Mouse (Mus musculus) hindbrain, embryonic 15.5 days (tissue): ENCODE measurements around the gene N4bp3. TPM values are rescaled to one million over a fixed set of nuclear protein-coding genes. Genes with fewer than 3 reads are reported as not detected.
"Not testable (repeated sequence)": the region's sequence is repeated elsewhere in the genome, so short reads cannot be mapped to it uniquely, and the experiment has no call there.

Source experiments
- ATAC-seq: fragments of 200-750 bp; cut with Nextera tagmentation; 2 replicates; pipeline ENCODE4 v1.8.0; 2017; ENCODE audit warnings: low read depth, moderate number of reproducible peaks, moderate TSS enrichment; ENCODE audit not compliant: low FRiP score
- H3K27ac ChIP-seq: fragments of 300-500 bp; sonication (generic); replicated peaks from 2 replicates; pipeline ENCODE4 v1.5.1; 2015; ENCODE audit warnings: mild to moderate bottlenecking, inconsistent platforms
- H3K27me3 ChIP-seq: fragments of 300-500 bp; sonication (generic); 2 replicates; pipeline ENCODE4 v1.6.1; 2015; ENCODE audit warnings: control low read depth, inconsistent platforms
- H3K36me3 ChIP-seq: fragments of 300-500 bp; sonication (generic); 2 replicates; pipeline ENCODE4 v1.6.1; 2015; ENCODE audit warnings: control low read depth, inconsistent platforms
- H3K4me1 ChIP-seq: fragments of 300-500 bp; sonication (generic); replicated peaks from 2 replicates; pipeline ENCODE4 v1.6.1; 2015; ENCODE audit warnings: control low read depth, inconsistent platforms
- H3K4me2 ChIP-seq: fragments of 300-500 bp; sonication (generic); 2 replicates; pipeline ENCODE4 v1.6.1; 2015; ENCODE audit warnings: moderate library complexity, mild to moderate bottlenecking, inconsistent platforms
- H3K4me3 ChIP-seq: fragments of 300-500 bp; sonication (generic); 2 replicates; pipeline ENCODE4 v1.5.1; 2015; ENCODE audit warnings: mild to moderate bottlenecking, inconsistent platforms
- H3K9ac ChIP-seq: fragments of 300-500 bp; sonication (generic); 2 replicates; pipeline ENCODE4 v1.6.1; 2015; ENCODE audit warnings: inconsistent platforms
- H3K9me3 ChIP-seq: fragments of 300-500 bp; sonication (generic); 2 replicates; pipeline ENCODE4 v1.6.1; 2016; ENCODE audit warnings: control low read depth, inconsistent platforms
- WGBS: fragments of 180-500 bp; shearing (Covaris S2); methylation state at CpG from one replicate; pipeline ENCODE4 v1.1.7; 2015; 5-methylcytosine and 5-hydroxymethylcytosine counted together
- polyA plus RNA-seq: library from polyadenylated mRNA; unstranded; fragments of >200 nt; fragmentation: Nextera tagmentation; extraction: Ambion mirVana; gene quantifications from 2 replicates; pipeline ENCODE4 v1.2.1, GENCODE M21; 2015

Gene N4bp3
- 25.8 and 29.8 TPM in 2 replicates for polyA plus RNA-seq

- peaks cover 24% of the 10 kb centered on the region for H3K4me1 ChIP-seq
- H3K27me3 ChIP-seq: peaks cover 7% of the 10 kb centered on the region; the same call in 1 of the 2 replicates
- under 1% methylated on average over 63 of the region's 70 CpGs for WGBS
Measured at GRCm38 (mm10) chr11:51650691-51651515, at the start of gene N4bp3, which contains the start of gene D930048N14Rik. TSS of gene N4bp3 (minus strand) at chr11:51650842. TSS of gene D930048N14Rik (plus strand) at chr11:51650954.

GRCm38 (mm10) chr11:51694984-51695383 is 44.3 kb upstream of the N4bp3 start:
- ATAC-seq: no peak
- H3K4me3 ChIP-seq: no peak overlapping the region
- no peak overlapping the region for H3K4me2 ChIP-seq
- peaks cover 50% of the 10 kb centered on the region for H3K36me3 ChIP-seq
- peaks cover under 1% of the 10 kb centered on the region; the same call in 1 of the 2 replicates for H3K4me1 ChIP-seq
- H3K9ac ChIP-seq: no peak overlapping the region
- H3K27me3 ChIP-seq: no peaks in the 10 kb centered on the region
- H3K9me3 ChIP-seq: no peaks in the 10 kb centered on the region
- no peak overlapping the region for H3K27ac ChIP-seq
- 94% methylated on average over 3 of the region's 3 CpGs for WGBS

More at GRCm38 (mm10) chr11:51650691-51651515, at the start of gene N4bp3, which contains the start of gene D930048N14Rik:
- Histone ChIP-seq H3K36me3 (no peaks in the 10 kb centered on the region), H3K9me3 (no peaks in the 10 kb centered on the region), H3K4me3 (peak within 1 kb of the TSS; percentile 66), H3K9ac (peak within 1 kb of the TSS; percentile 72), H3K4me2 (peak within 1 kb of the TSS; percentile 97), H3K27ac (peak within 1 kb of the TSS; percentile 6)
- ATAC-seq: peak; percentile 76

GRCm38 (mm10) chr11:51690597-51690996 is 40.0 kb upstream of the N4bp3 start:
- not testable (repeated sequence) for H3K4me2 ChIP-seq, H3K27me3 ChIP-seq, H3K27ac ChIP-seq, ATAC-seq, H3K9me3 ChIP-seq, H3K9ac ChIP-seq, H3K4me3 ChIP-seq
- Histone ChIP-seq H3K36me3 (peaks cover 12% of the 10 kb centered on the region), H3K4me1 (peaks cover 22% of the 10 kb centered on the region)
- WGBS: 65% methylated on average over 3 of the region's 3 CpGs

- Histone ChIP-seq H3K9me3 (no peaks in the 10 kb centered on the region), H3K4me3 (peak overlapping the region; percentile 77), H3K27ac (peak overlapping the region; percentile 100), H3K4me2 (peak overlapping the region; percentile 87), H3K27me3 (no peaks in the 10 kb centered on the region), H3K36me3 (peaks cover 11% of the 10 kb centered on the region), H3K9ac (peak overlapping the region; percentile 73), H3K4me1 (peaks cover 22% of the 10 kb centered on the region)
- no peak for ATAC-seq
- 21% methylated on average over 6 of the region's 6 CpGs for WGBS
Measured at GRCm38 (mm10) chr11:51689343-51689742, 38.7 kb upstream of the N4bp3 start.

GRCm38 (mm10) chr11:51688330-51689328 is 38.0 kb upstream of the N4bp3 start, which contains the start of gene 0610009B22Rik:
TSS of gene 0610009B22Rik (minus strand) at chr11:51688874.
- Histone ChIP-seq H3K9me3 (no peaks in the 10 kb centered on the region), H3K4me3 (peak within 1 kb of the TSS; percentile 77), H3K4me1 (peaks cover 22% of the 10 kb centered on the region), H3K36me3 (peaks cover 10% of the 10 kb centered on the region), H3K9ac (peak within 1 kb of the TSS; percentile 83), H3K4me2 (peak within 1 kb of the TSS; percentile 87), H3K27me3 (no peaks in the 10 kb centered on the region), H3K27ac (peak within 1 kb of the TSS; percentile 100)
- under 1% methylated on average over 60 of the region's 60 CpGs for WGBS
- ATAC-seq: peak; percentile 100

- Histone ChIP-seq H3K4me2 (no peak overlapping the region), H3K4me1 (0 out of 2 replicates have a peak, but pooled peaks cover 3% of the 10 kb centered on the region), H3K9ac (no peak overlapping the region), H3K4me3 (no peak overlapping the region), H3K27ac (no peak overlapping the region), H3K9me3 (no peaks in the 10 kb centered on the region), H3K27me3 (no peaks in the 10 kb centered on the region), H3K36me3 (peaks cover 2% of the 10 kb centered on the region)
- 48% methylated on average over 8 of the region's 8 CpGs for WGBS
- ATAC-seq: no peak
Measured at GRCm38 (mm10) chr11:51681976-51682374, 31.3 kb upstream of the N4bp3 start.

GRCm38 (mm10) chr11:51681324-51681975 is 30.8 kb upstream of the N4bp3 start:
- no peak overlapping the region for H3K9ac ChIP-seq

GRCm38 (mm10) chr11:51679466-51679865 is 28.8 kb upstream of the N4bp3 start:
- Histone ChIP-seq H3K4me3 (no peak overlapping the region), H3K9me3 (no peaks in the 10 kb centered on the region), H3K9ac (no peak overlapping the region), H3K27ac (no peak overlapping the region), H3K36me3 (no peaks in the 10 kb centered on the region), H3K27me3 (no peaks in the 10 kb centered on the region), H3K4me2 (no peak overlapping the region), H3K4me1 (no peaks in the 10 kb centered on the region)
- 87% methylated on average over 3 of the region's 3 CpGs for WGBS
- ATAC-seq: no peak

More at GRCm38 (mm10) chr11:51681324-51681975, 30.8 kb upstream of the N4bp3 start:
- Histone ChIP-seq H3K9me3 (no peaks in the 10 kb centered on the region), H3K27ac (no peak overlapping the region), H3K27me3 (no peaks in the 10 kb centered on the region), H3K4me1 (no peaks in the 10 kb centered on the region), H3K4me2 (0 out of 2 replicates have a peak overlapping the region, but pooled peaks have one; percentile 12), H3K4me3 (no peak overlapping the region), H3K36me3 (peaks cover 2% of the 10 kb centered on the region)
- WGBS: 39% methylated on average over 13 of the region's 13 CpGs
- ATAC-seq: peak; percentile 27; the same call in 1 of the 2 replicates

- ATAC-seq: no peak
- H3K9ac ChIP-seq: no peak overlapping the region
- H3K27ac ChIP-seq: no peak overlapping the region
- no peaks in the 10 kb centered on the region for H3K4me1 ChIP-seq
- H3K9me3 ChIP-seq: no peaks in the 10 kb centered on the region
- H3K4me3 ChIP-seq: no peak overlapping the region
- no peaks in the 10 kb centered on the region for H3K27me3 ChIP-seq
- WGBS: 75% methylated on average over 6 of the region's 6 CpGs
- H3K36me3 ChIP-seq: no peaks in the 10 kb centered on the region
- no peak overlapping the region for H3K4me2 ChIP-seq
Measured at GRCm38 (mm10) chr11:51677737-51678418, 27.2 kb upstream of the N4bp3 start.

- no peak overlapping the region for H3K9ac ChIP-seq
- WGBS: 78% methylated on average over 5 of the region's 5 CpGs
- no peak for ATAC-seq
Measured at GRCm38 (mm10) chr11:51675386-51675785, 24.7 kb upstream of the N4bp3 start.

GRCm38 (mm10) chr11:51673291-51673690 is 22.6 kb upstream of the N4bp3 start:
- no peak overlapping the region for H3K4me3 ChIP-seq

More at GRCm38 (mm10) chr11:51675386-51675785, 24.7 kb upstream of the N4bp3 start:
- no peak overlapping the region for H3K27ac ChIP-seq
- H3K4me3 ChIP-seq: no peak overlapping the region
- H3K27me3 ChIP-seq: no peaks in the 10 kb centered on the region
- no peaks in the 10 kb centered on the region for H3K36me3 ChIP-seq
- no peaks in the 10 kb centered on the region for H3K9me3 ChIP-seq
- no peaks in the 10 kb centered on the region for H3K4me1 ChIP-seq
- H3K4me2 ChIP-seq: no peak overlapping the region

More at GRCm38 (mm10) chr11:51673291-51673690, 22.6 kb upstream of the N4bp3 start:
- Histone ChIP-seq H3K36me3 (no peaks in the 10 kb centered on the region), H3K9ac (no peak overlapping the region), H3K27ac (no peak overlapping the region), H3K4me1 (no peaks in the 10 kb centered on the region), H3K27me3 (no peaks in the 10 kb centered on the region), H3K4me2 (no peak overlapping the region), H3K9me3 (no peaks in the 10 kb centered on the region)
- ATAC-seq: no peak
- 81% methylated on average over 9 of the region's 9 CpGs for WGBS
